Mouse (Mus musculus) CH12.LX (cell line): ENCODE data around the gene Sox9. TPM values are rescaled to one million over a fixed set of nuclear protein-coding genes. Genes with fewer than 3 reads are reported as not detected.

Experiments used
- DNase-seq: peaks from one replicate; pipeline ENCODE4 v3.0.0-alpha.2; 2013; ENCODE audit errors: extremely low read depth
- H3K27ac ChIP-seq: 2 replicates; pipeline ENCODE4 v1.5.1; 2012; ENCODE audit warnings: low read depth, mild to moderate bottlenecking, control low read depth, moderate library complexity; ENCODE audit not compliant: insufficient read depth
- H3K27me3 ChIP-seq: replicated peaks from 2 replicates; pipeline ENCODE3; 2012; ENCODE audit warnings: inconsistent platforms
- H3K36me3 ChIP-seq, 2 experiments: replicated peaks in 1 of 2; 2 replicates each; pipeline versions ENCODE3 to v1.6.1; 2012; ENCODE audit warnings: inconsistent platforms in 1 of 2, low read length in 1 of 2, mild to moderate bottlenecking in 1 of 2, mixed read lengths in 1 of 2, moderate library complexity in 1 of 2; ENCODE audit not compliant: control insufficient read depth in 1 of 2, insufficient read depth in 1 of 2
- H3K4me1 ChIP-seq, 2 experiments: 2 replicates each; pipeline ENCODE4 v1.6.1; 2012; ENCODE audit warnings: inconsistent platforms in 1 of 2, moderate library complexity in 1 of 2; ENCODE audit not compliant: insufficient read depth in 2 of 2, control insufficient read depth in 1 of 2
- H3K4me2 ChIP-seq: 2 replicates; pipeline ENCODE4 v1.6.1; 2012; ENCODE audit warnings: low read depth, mild to moderate bottlenecking, control low read depth; ENCODE audit not compliant: poor library complexity, insufficient read depth, severe bottlenecking
- H3K4me3 ChIP-seq, 3 experiments: fragments of 150-350 bp in 1 of 3; sonication (generic) in 1 of 3; replicated peaks in 1 of 3; 2 replicates each; pipeline versions ENCODE3 to v1.5.1; 2011 to 2012; ENCODE audit warnings: low read depth in 2 of 3, low read length in 2 of 3, mild to moderate bottlenecking in 2 of 3, moderate library complexity in 2 of 3, control low read depth in 1 of 3, improper control_type of control experiment in 1 of 3, inconsistent platforms in 1 of 3, mixed read lengths in 1 of 3; ENCODE audit not compliant: poor library complexity in 1 of 3
- H3K79me2 ChIP-seq: replicated peaks from 2 replicates; pipeline ENCODE4 v1.6.1; 2012; ENCODE audit warnings: mild to moderate bottlenecking, moderate library complexity; ENCODE audit not compliant: control insufficient read depth, poor library complexity, insufficient read depth, severe bottlenecking; ENCODE audit errors: extremely low read depth
- H3K9ac ChIP-seq: 2 replicates; pipeline ENCODE4 v1.6.1; 2012; ENCODE audit warnings: low read depth, mild to moderate bottlenecking, control low read depth, moderate library complexity; ENCODE audit not compliant: insufficient read depth
- H3K9me3 ChIP-seq: replicated peaks from 2 replicates; pipeline ENCODE3; 2012; ENCODE audit warnings: low read length, inconsistent platforms, mixed read lengths
- E2F4 ChIP-seq: IDR thresholded peaks from 2 replicates; pipeline ENCODE4 v1.6.1; 2011; ENCODE audit warnings: low read depth, low read length, improper control_type of control experiment; ENCODE audit not compliant: insufficient replicate concordance
- EP300 ChIP-seq: IDR thresholded peaks from 2 replicates; pipeline ENCODE4 v1.6.1; 2011; ENCODE audit warnings: low read length, improper control_type of control experiment
- HCFC1 ChIP-seq: IDR thresholded peaks from 2 replicates; pipeline ENCODE4 v1.6.1; 2012; ENCODE audit warnings: low read depth, mild to moderate bottlenecking, inconsistent platforms, low read length, improper control_type of control experiment
- KAT2A ChIP-seq: IDR thresholded peaks from 2 replicates; pipeline ENCODE4 v1.6.1; 2012; ENCODE audit warnings: low read length, improper control_type of control experiment, inconsistent platforms; ENCODE audit not compliant: insufficient replicate concordance
- MAFK ChIP-seq: IDR thresholded peaks from 2 replicates; pipeline ENCODE4 v1.6.1; 2011; ENCODE audit warnings: low read length, improper control_type of control experiment; ENCODE audit not compliant: insufficient replicate concordance
- MAX ChIP-seq: IDR thresholded peaks from 2 replicates; pipeline ENCODE4 v1.6.1; 2011; ENCODE audit warnings: low read length, improper control_type of control experiment
- MAZ ChIP-seq: IDR thresholded peaks from 2 replicates; pipeline ENCODE4 v1.6.1; 2012; ENCODE audit warnings: low read depth, mild to moderate bottlenecking, inconsistent platforms, low read length, improper control_type of control experiment, moderate library complexity
- MXI1 ChIP-seq: IDR thresholded peaks from 2 replicates; pipeline ENCODE4 v1.6.1; 2011; ENCODE audit warnings: mild to moderate bottlenecking, low read depth, low read length, improper control_type of control experiment
- NELFE ChIP-seq: IDR thresholded peaks from 2 replicates; pipeline ENCODE4 v1.6.1; 2011; ENCODE audit warnings: low read depth, low read length, improper control_type of control experiment
- SIN3A ChIP-seq: IDR thresholded peaks from 2 replicates; pipeline ENCODE4 v1.6.1; 2012; ENCODE audit warnings: low read length, improper control_type of control experiment, inconsistent platforms
- UBTF ChIP-seq: IDR thresholded peaks from 2 replicates; pipeline ENCODE4 v1.6.1; 2012; ENCODE audit warnings: low read depth, mild to moderate bottlenecking, inconsistent platforms, low read length, improper control_type of control experiment, moderate library complexity
- ZC3H11A ChIP-seq: IDR thresholded peaks from 2 replicates; pipeline ENCODE4 v1.6.1; 2012; ENCODE audit warnings: low read depth, mild to moderate bottlenecking, inconsistent platforms, low read length, improper control_type of control experiment
- ZKSCAN1 ChIP-seq: IDR thresholded peaks from 2 replicates; pipeline ENCODE4 v1.6.1; 2012; ENCODE audit warnings: low read depth, inconsistent platforms, low read length, improper control_type of control experiment, borderline replicate concordance
- dilution Hi-C: fragments of 300-500 bp; cut with MboI; formaldehyde crosslinking; loops from 2 replicates; pipeline ENCODE4 v1.14.3; 2020; ENCODE audit warnings: low sequenced_read_pairs; ENCODE audit not compliant: extremely low pct_unique_long_range_greater_than_20kb, extremely low pct_ligation_motif_present
- in situ Hi-C: fragments of 300-500 bp; cut with MboI; formaldehyde crosslinking; loops from 3 replicates; pipeline ENCODE4 v1.14.3; 2019; ENCODE audit warnings: low sequenced_read_pairs, low pct_ligation_motif_present, low pct_unique_long_range_greater_than_20kb, mixed read lengths
- polyA plus RNA-seq: library from polyadenylated mRNA; unstranded; fragments of >175 nt; gene quantifications from 2 replicates; pipeline ENCODE4 v1.2.1, GENCODE M21; 2012; ENCODE audit warnings: low read depth; ENCODE audit not compliant: insufficient read length
- total RNA-seq, 2 experiments: library from RNA; depleted of rRNA; stranded (reverse); fragments of 300-350 nt in 1 of 2; fragments of >200 nt in 1 of 2; gene quantifications; 2 replicates each; pipeline ENCODE4 v1.2.3; 2012 to 2014

Sox9 gene
- total and polyA plus RNA-seq, 3 experiments = not detected

DNA sequence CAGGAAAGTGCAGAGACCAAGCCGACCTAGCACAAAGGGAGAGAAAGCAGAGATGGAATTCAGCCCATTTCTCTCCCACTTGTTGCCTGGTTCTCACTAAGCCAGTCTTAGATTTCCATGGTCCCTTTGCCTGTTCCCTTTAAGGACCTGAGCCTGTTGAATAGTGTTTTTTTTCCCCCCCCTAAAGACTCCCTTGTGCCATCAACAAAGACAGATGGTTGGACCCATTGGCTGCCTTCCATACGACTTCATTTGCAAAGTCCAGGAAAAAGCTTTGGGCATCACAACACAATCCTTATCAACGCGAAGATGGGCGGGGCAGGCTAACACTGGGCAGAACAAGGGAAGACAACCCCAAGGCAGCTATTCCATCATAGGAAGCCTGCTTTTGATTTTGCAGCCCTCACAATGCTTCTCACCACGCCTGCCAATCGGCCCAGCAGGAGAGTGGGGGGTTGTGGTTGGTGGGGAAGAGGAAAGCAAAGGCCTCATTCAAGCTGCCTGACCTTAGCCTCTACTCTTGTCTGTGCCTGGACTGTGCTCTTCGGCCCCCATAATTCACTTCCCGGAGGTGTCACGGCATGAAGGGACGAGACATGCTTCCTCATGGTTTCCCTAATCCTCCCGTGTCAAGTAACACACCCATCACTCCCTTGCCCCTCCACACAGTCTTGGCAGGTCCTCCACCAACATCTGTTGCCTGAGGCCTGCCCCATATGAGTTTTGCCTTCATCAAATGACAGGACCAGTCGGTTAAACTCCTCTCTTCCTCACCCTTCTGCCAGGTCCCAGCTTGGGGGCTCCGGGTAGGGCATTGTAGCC is 36.0 kb downstream of the Sox9 start:
- no peak overlapping the region for H3K27ac ChIP-seq
- no peak overlapping the region for H3K9ac ChIP-seq
- peaks cover 7% of the 10 kb centered on the region for H3K9me3 ChIP-seq
- no peak overlapping the region for H3K4me2 ChIP-seq
- H3K27me3 ChIP-seq = no peaks in the 10 kb centered on the region
- H3K79me2 ChIP-seq = no peaks in the 10 kb centered on the region
- H3K4me3 ChIP-seq = no peak overlapping the region
- no peak for TF ChIP-seq MAX
- TF ChIP-seq NELFE = no peak
- no peak for TF ChIP-seq MAZ
- H3K36me3 ChIP-seq = no peaks in the 10 kb centered on the region
- no peak for DNase-seq
- dilution Hi-C loops (no loop called here), in situ Hi-C loops (no loop called here)
- peaks cover 0 to 18% of the 10 kb centered on the region in 2 experiments; a peak in 2 of 4 replicates for H3K4me1 ChIP-seq

DNA sequence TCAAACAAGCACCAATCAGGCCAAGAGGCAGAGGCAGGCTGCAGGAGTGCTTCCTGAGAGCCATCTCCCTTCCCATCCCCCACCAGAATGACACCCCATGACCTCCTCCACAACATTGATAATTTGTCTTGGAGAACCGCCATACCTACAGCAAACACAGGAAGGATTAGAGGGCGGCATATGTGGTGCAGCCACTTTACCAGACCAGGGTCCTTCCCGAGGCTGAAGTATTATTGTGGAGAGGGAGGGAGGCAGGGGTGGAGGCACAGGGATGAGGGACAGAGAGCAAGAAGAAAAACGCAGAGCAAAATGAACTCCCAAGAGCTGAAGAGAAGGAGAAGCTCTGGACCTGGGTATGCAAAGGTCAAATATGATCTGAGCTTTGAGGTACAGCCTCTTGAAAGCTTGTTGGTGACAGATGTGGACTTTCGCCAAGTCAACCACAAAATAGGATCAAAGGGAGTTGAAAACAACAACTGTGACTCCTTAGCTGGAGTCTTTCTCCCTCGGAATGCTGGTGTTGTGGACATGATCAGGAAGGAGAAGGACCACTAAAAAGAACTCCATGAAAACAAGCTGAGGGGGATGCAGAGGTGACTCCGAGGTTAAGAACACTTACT is 36.7 kb downstream of the Sox9 start:
- no peaks in the 10 kb centered on the region for H3K79me2 ChIP-seq
- in situ Hi-C loops = no loop called here
- no peak overlapping the region for H3K4me3 ChIP-seq
- no peak overlapping the region for H3K27ac ChIP-seq
- no peak overlapping the region for H3K9ac ChIP-seq
- H3K9me3 ChIP-seq = peaks cover 7% of the 10 kb centered on the region
- H3K4me2 ChIP-seq = no peak overlapping the region
- no peak for TF ChIP-seq UBTF
- TF ChIP-seq MXI1 = no peak
- TF ChIP-seq MAFK = no peak
- no peak for TF ChIP-seq E2F4
- TF ChIP-seq ZKSCAN1 = no peak
- no peak for TF ChIP-seq KAT2A
- TF ChIP-seq SIN3A = no peak
- no peak for TF ChIP-seq HCFC1
- TF ChIP-seq, all 38 proteins: peak for 0
- no peak for DNase-seq
- H3K36me3 ChIP-seq = no peaks in the 10 kb centered on the region
- H3K27me3 ChIP-seq = no peaks in the 10 kb centered on the region
- dilution Hi-C loops = no loop called here
- H3K4me1 ChIP-seq = peaks cover 0 to 18% of the 10 kb centered on the region in 2 experiments; a peak in 2 of 4 replicates

DNA sequence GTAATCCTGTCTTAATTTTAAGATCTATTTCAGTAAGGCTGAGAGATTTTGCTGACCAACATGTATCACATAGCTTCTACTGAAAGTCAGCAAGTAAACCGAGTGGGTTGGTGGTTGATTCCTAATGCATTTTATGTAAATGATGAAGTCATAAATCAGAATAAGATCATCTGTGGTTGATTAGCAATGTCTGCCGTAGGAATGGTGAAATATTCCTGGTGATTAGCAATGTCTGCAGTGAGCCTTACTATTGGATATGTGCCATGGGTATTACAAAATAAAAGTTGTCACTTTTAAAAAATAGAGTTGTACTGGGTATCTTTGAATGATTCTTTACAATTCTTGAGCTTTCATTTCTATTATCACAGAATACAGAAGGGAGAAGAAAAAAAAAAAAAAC is 39.5 kb downstream of the Sox9 start:
- TF ChIP-seq EP300 = no peak
- no peak for TF ChIP-seq ZC3H11A
- TF ChIP-seq, all 38 proteins: peak for 0
- dilution Hi-C loops = no loop called here
- Histone ChIP-seq H3K27me3 (no peaks in the 10 kb centered on the region), H3K4me2 (no peak overlapping the region), H3K79me2 (no peaks in the 10 kb centered on the region), H3K36me3 (no peaks in the 10 kb centered on the region), H3K27ac (no peak overlapping the region), H3K9ac (no peak overlapping the region), H3K4me1 (peaks cover 0 to 20% of the 10 kb centered on the region in 2 experiments; a peak in 2 of 4 replicates), H3K4me3 (no peak overlapping the region), H3K9me3 (peaks cover 9% of the 10 kb centered on the region)
- no peak for DNase-seq
- in situ Hi-C loops = no loop called here
